Mouse (Mus musculus): ENCODE data around the gene Gm14781. TPM values are rescaled to one million over a fixed set of nuclear protein-coding genes. Genes with fewer than 3 reads are reported as not detected.
"Not testable (repeated sequence)": the region's sequence is repeated elsewhere in the genome, so short reads cannot be mapped to it uniquely, and the experiment has no call there.

The Gm14781 gene
- polyA plus RNA-seq (2012; rRNA removed) = not detected in 2 replicates

- not testable (repeated sequence) for H3K27ac ChIP-seq (ENCODE audit: control insufficient read depth, insufficient read depth, low read length); H3K4me1 ChIP-seq (replicated peaks; ENCODE audit: control insufficient read depth, insufficient read depth, low read length); DNase-seq; H3K4me3 ChIP-seq (ENCODE audit: control insufficient read depth, insufficient read depth, low read length); H3K36me3 ChIP-seq (ENCODE audit: control insufficient read depth, insufficient read depth, low read length); H3K27me3 ChIP-seq (ENCODE audit: control insufficient read depth, insufficient read depth, low read length)
- WGBS = 74% methylated on average over 1 of the region's 1 CpGs
Measured at GRCm38 (mm10) chrX:91631894-91632293, at the start of gene Gm14781. TSS of gene Gm14781 (plus strand) at chrX:91632194.

GRCm38 (mm10) chrX:91654964-91655575, 23.1 kb downstream of the Gm14781 start:
- H3K36me3 ChIP-seq (ENCODE audit: control insufficient read depth, insufficient read depth, low read length); H3K27ac ChIP-seq (ENCODE audit: control insufficient read depth, insufficient read depth, low read length); H3K4me1 ChIP-seq (replicated peaks; ENCODE audit: control insufficient read depth, insufficient read depth, low read length); DNase-seq; H3K27me3 ChIP-seq (ENCODE audit: control insufficient read depth, insufficient read depth, low read length); H3K4me3 ChIP-seq (ENCODE audit: control insufficient read depth, insufficient read depth, low read length): not testable (repeated sequence)

Other genes starting within 250 kb of the Gm14781 start
- gene Gm5072, start 239.7 kb upstream of the Gm14781 start, polyA plus RNA-seq (2012; rRNA removed) = not detected in 2 replicates
- gene Gm8914, start 152.1 kb upstream of the Gm14781 start, polyA plus RNA-seq (2012; rRNA removed) = not detected in 2 replicates
- gene 1700084M14Rik, start 56.3 kb upstream of the Gm14781 start, polyA plus RNA-seq (2012; rRNA removed) = not detected in 2 replicates
- not detected in 2 replicates for gene Mageb5, start 150.8 kb downstream of the Gm14781 start, polyA plus RNA-seq (2012; rRNA removed)